8 mouse cellular contexts compared by ENCODE assay signal in the genomic region with DNA sequence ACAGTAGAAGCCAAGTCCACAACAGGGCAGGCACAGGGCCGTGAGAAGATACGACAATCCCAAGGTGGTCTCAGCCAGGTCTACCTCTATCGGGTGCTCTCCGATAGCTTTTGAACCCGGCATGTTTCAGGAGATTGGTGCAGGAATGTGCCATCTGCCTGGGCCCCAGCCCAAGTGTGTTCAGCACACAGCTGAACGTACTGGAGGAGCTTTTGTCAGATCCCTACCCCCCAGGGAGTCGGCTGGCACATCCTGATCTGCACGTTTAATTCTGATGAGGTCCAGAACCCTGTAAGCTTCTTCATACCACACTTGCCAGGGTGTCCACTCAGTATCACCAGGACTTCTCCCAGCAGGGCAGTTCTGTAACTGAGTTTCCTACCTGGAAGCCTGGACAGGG.
A peak's percentile ranks its signal among the peaks of the same experiment; 100 is the strongest.
DNase-seq lines count a peak whose midpoint lies in the region; ATAC-seq and TF ChIP-seq lines count a peak whose summit lies in the region.

No protein-coding gene starts in this region.

- H3K4me3 ChIP-seq in kidney, postnatal 0 days (replicated peaks; ENCODE audit: low read depth, low read length) = no peak overlapping the region
- H3K4me3 ChIP-seq in stomach, embryonic 14.5 days (ENCODE audit: low read depth, low read length) = no peak overlapping the region
- H3K4me3 ChIP-seq in liver, postnatal 0 days (ENCODE audit: low read depth, low read length) = no peak overlapping the region

- no peak for TF ChIP-seq CTCF in kidney, postnatal 0 days (IDR thresholded peaks at IDR 0.05; ENCODE audit: low read depth)
- TF ChIP-seq CTCF in liver, postnatal 0 days (IDR thresholded peaks at IDR 0.05; ENCODE audit: low read depth) = no peak

- WGBS in kidney, postnatal 0 days = 22% methylated on average over 8 of the region's 8 CpGs
- WGBS in stomach, embryonic 14.5 days = 23% methylated on average over 8 of the region's 8 CpGs
- 63% methylated on average over 8 of the region's 8 CpGs for WGBS in liver, postnatal 0 days (ENCODE audit: insufficient replicate concordance)

- peak; percentile 67 for DNase-seq in left cerebral cortex, postnatal 4 days
- no peak for DNase-seq in left cerebral cortex, adult 9 months (ENCODE audit: low spot score in 2 of 2)
- peak; percentile 24 for DNase-seq in embryo, embryonic 9.5 days (ENCODE audit: extremely low spot score)
- no peak for DNase-seq in kidney, postnatal 0 days (ENCODE audit: low spot score)
- DNase-seq in liver, postnatal 0 days = no peak
- DNase-seq in thymus, postnatal 25 days = no peak
- no peak for DNase-seq in thymus, postnatal 10 days (ENCODE audit: low spot score in 2 of 2)

- H3K4me1 ChIP-seq in kidney, postnatal 0 days (replicated peaks; ENCODE audit: insufficient read depth, low read length) = peaks cover 20% of the 10 kb centered on the region
- H3K4me1 ChIP-seq in stomach, embryonic 14.5 days (ENCODE audit: control insufficient read depth, insufficient read depth, low read length) = peaks cover 21% of the 10 kb centered on the region
- peaks cover 9% of the 10 kb centered on the region; the same call in 1 of the 2 replicates for H3K4me1 ChIP-seq in liver, postnatal 0 days (ENCODE audit: insufficient read depth)

- no peaks in the 10 kb centered on the region for H3K27me3 ChIP-seq in kidney, postnatal 0 days (ENCODE audit: insufficient read depth, low read length)
- H3K27me3 ChIP-seq in stomach, embryonic 14.5 days (ENCODE audit: control insufficient read depth, insufficient read depth, low read length) = no peaks in the 10 kb centered on the region
- no peaks in the 10 kb centered on the region for H3K27me3 ChIP-seq in liver, postnatal 0 days (ENCODE audit: insufficient read depth, low read length)

- no peaks in the 10 kb centered on the region for H3K9me3 ChIP-seq in kidney, postnatal 0 days (replicated peaks; ENCODE audit: low read length)
- no peaks in the 10 kb centered on the region for H3K9me3 ChIP-seq in stomach, embryonic 14.5 days (ENCODE audit: control insufficient read depth, low read depth, low read length)
- H3K9me3 ChIP-seq in liver, postnatal 0 days (ENCODE audit: low read length) = no peaks in the 10 kb centered on the region

- no peak overlapping the region for H3K9ac ChIP-seq in kidney, postnatal 0 days (ENCODE audit: low read depth, low read length)
- H3K9ac ChIP-seq in stomach, embryonic 14.5 days (replicated peaks; ENCODE audit: low read depth, low read length) = no peak overlapping the region
- no peak overlapping the region for H3K9ac ChIP-seq in liver, postnatal 0 days (replicated peaks)

- TF ChIP-seq EP300 in liver, postnatal 0 days (IDR thresholded peaks at IDR 0.05; ENCODE audit: low read depth) = no peak

- peak overlapping the region; percentile 80 for H3K27ac ChIP-seq in kidney, postnatal 0 days
- peak overlapping the region; percentile 84 for H3K27ac ChIP-seq in stomach, embryonic 14.5 days (ENCODE audit: low read length)
- no peak overlapping the region for H3K27ac ChIP-seq in liver, postnatal 0 days (ENCODE audit: low read depth)

- intact Hi-C loops in left cerebral cortex, postnatal 4 days (cut with DNase I) = no loop called here

- ATAC-seq in kidney, postnatal 0 days (replicated peaks; ENCODE audit: low FRiP score, low read depth) = peak; percentile 26; the same call in 1 of the 2 replicates
- no peak for ATAC-seq in stomach, embryonic 14.5 days (ENCODE audit: insufficient number of reproducible peaks, insufficient read depth, low FRiP score, low read depth)
- no peak for ATAC-seq in liver, postnatal 0 days

- H3K36me3 ChIP-seq in kidney, postnatal 0 days (ENCODE audit: insufficient read depth, low read length) = no peaks in the 10 kb centered on the region
- H3K36me3 ChIP-seq in stomach, embryonic 14.5 days (ENCODE audit: control insufficient read depth, insufficient read depth, low read length) = no peaks in the 10 kb centered on the region
- H3K36me3 ChIP-seq in liver, postnatal 0 days (replicated peaks; ENCODE audit: insufficient read depth, low read length) = no peaks in the 10 kb centered on the region

- H3K4me2 ChIP-seq in kidney, postnatal 0 days (ENCODE audit: low read length) = peak overlapping the region; percentile 39
- peak overlapping the region; percentile 16 for H3K4me2 ChIP-seq in stomach, embryonic 14.5 days (replicated peaks; ENCODE audit: low read depth, low read length)
- H3K4me2 ChIP-seq in liver, postnatal 0 days (ENCODE audit: low read depth, low read length) = no peak overlapping the region

Comparison
In these comparisons a context has a peak if more than half of its experiments do, and no peak if none do; other contexts are left out.
1. DNase-seq: peak in left cerebral cortex, postnatal 4 days (single experiment) and embryo, embryonic 9.5 days (single experiment); none in left cerebral cortex, adult 9 months (0 of 2), kidney, postnatal 0 days (single experiment), liver, postnatal 0 days (single experiment), thymus, postnatal 25 days (single experiment) and thymus, postnatal 10 days (0 of 2).